Mouse (Mus musculus): ENCODE data around the gene Rasd2. TPM values are rescaled to one million over a fixed set of nuclear protein-coding genes. Genes with fewer than 3 reads are reported as not detected.

Rasd2 gene
- polyA plus RNA-seq, 1 experiment from 2014 or later: 1.1 TPM

GRCm38 (mm10) chr8:75203420-75203819 lies 10.3 kb upstream of the Rasd2 start:
- Histone ChIP-seq H3K27ac (ENCODE audit: low read length) (no peak overlapping the region), H3K4me1 (ENCODE audit: insufficient read depth, low read depth, low read length) (no peaks in the 10 kb centered on the region), H3K9ac (replicated peaks; ENCODE audit: low read depth) (no peak overlapping the region), H3K27me3 (replicated peaks; ENCODE audit: insufficient read depth, low read length) (no peaks in the 10 kb centered on the region), H3K4me3 (ENCODE audit: low read depth, low read length) (no peak overlapping the region), H3K4me2 (replicated peaks; ENCODE audit: low read depth, low read length) (no peak overlapping the region), H3K36me3 (ENCODE audit: insufficient read depth, low read length) (no peaks in the 10 kb centered on the region), H3K9me3 (ENCODE audit: low read length) (no peaks in the 10 kb centered on the region)
- ATAC-seq (no peak), DNase-seq (ENCODE audit: low spot score) (no peak)
- TF ChIP-seq EP300 (IDR thresholded peaks at IDR 0.05): no peak
- 49% methylated on average over 2 of the region's 2 CpGs for WGBS

GRCm38 (mm10) chr8:75204190-75204868 lies 9.4 kb upstream of the Rasd2 start:
- no peaks in the 10 kb centered on the region for H3K36me3 ChIP-seq (ENCODE audit: insufficient read depth, low read length)
- no peak overlapping the region for H3K4me2 ChIP-seq (replicated peaks; ENCODE audit: low read depth, low read length)
- no peak overlapping the region for H3K9ac ChIP-seq (replicated peaks; ENCODE audit: low read depth)
- TF ChIP-seq CTCF (IDR thresholded peaks at IDR 0.05) (no peak), EP300 (IDR thresholded peaks at IDR 0.05) (no peak)
- WGBS: 72% methylated on average over 13 of the region's 13 CpGs
- ATAC-seq (no peak), DNase-seq (ENCODE audit: low spot score) (no peak)
- H3K4me3 ChIP-seq (ENCODE audit: low read depth, low read length): no peak overlapping the region
- no peaks in the 10 kb centered on the region for H3K27me3 ChIP-seq (replicated peaks; ENCODE audit: insufficient read depth, low read length)
- no peaks in the 10 kb centered on the region for H3K9me3 ChIP-seq (ENCODE audit: low read length)
- H3K27ac ChIP-seq (ENCODE audit: low read length): no peak overlapping the region
- H3K4me1 ChIP-seq (ENCODE audit: insufficient read depth, low read depth, low read length): no peaks in the 10 kb centered on the region

- H3K27me3 ChIP-seq (replicated peaks; ENCODE audit: insufficient read depth, low read length): peaks cover 28% of the 10 kb centered on the region
- no peaks in the 10 kb centered on the region for H3K36me3 ChIP-seq (ENCODE audit: insufficient read depth, low read length)
- peaks cover 6% of the 10 kb centered on the region for H3K4me1 ChIP-seq (ENCODE audit: insufficient read depth, low read depth, low read length)
- no peak overlapping the region for H3K4me3 ChIP-seq (ENCODE audit: low read depth, low read length)
- DNase-seq (ENCODE audit: low spot score) (peak; percentile 65), ATAC-seq (peak; percentile 69)
- 12% methylated on average over 3 of the region's 3 CpGs for WGBS
- no peaks in the 10 kb centered on the region for H3K9me3 ChIP-seq (ENCODE audit: low read length)
- no peak overlapping the region for H3K27ac ChIP-seq (ENCODE audit: low read length)
- TF ChIP-seq EP300 (IDR thresholded peaks at IDR 0.05) (0 out of 2 replicates have a peak, but pooled peaks have one; percentile 26), CTCF (IDR thresholded peaks at IDR 0.05) (no peak)
- H3K9ac ChIP-seq (replicated peaks; ENCODE audit: low read depth): no peak overlapping the region
- H3K4me2 ChIP-seq (replicated peaks; ENCODE audit: low read depth, low read length): no peak overlapping the region
These were observed 2.3 kb upstream of the Rasd2 start for GRCm38 (mm10) chr8:75211461-75211860.

GRCm38 (mm10) chr8:75212631-75213306 lies 975 bp upstream of the Rasd2 start:
- Histone ChIP-seq H3K27me3 (replicated peaks; ENCODE audit: insufficient read depth, low read length) (peaks cover 29% of the 10 kb centered on the region), H3K4me1 (ENCODE audit: insufficient read depth, low read depth, low read length) (peaks cover 6% of the 10 kb centered on the region), H3K9me3 (ENCODE audit: low read length) (no peaks in the 10 kb centered on the region), H3K4me2 (replicated peaks; ENCODE audit: low read depth, low read length) (peak overlapping the region; percentile 97), H3K9ac (replicated peaks; ENCODE audit: low read depth) (0 out of 2 replicates have a peak overlapping the region, but pooled peaks have one; percentile 8), H3K27ac (ENCODE audit: low read length) (no peak overlapping the region), H3K36me3 (ENCODE audit: insufficient read depth, low read length) (no peaks in the 10 kb centered on the region), H3K4me3 (ENCODE audit: low read depth, low read length) (peak overlapping the region; percentile 47)
- 2% methylated on average over 56 of the region's 63 CpGs for WGBS
- DNase-seq (ENCODE audit: low spot score) (peak; percentile 66), ATAC-seq (peak; percentile 88)
- TF ChIP-seq CTCF (IDR thresholded peaks at IDR 0.05) (no peak), EP300 (IDR thresholded peaks at IDR 0.05) (no peak)

GRCm38 (mm10) chr8:75213307-75213651 lies 465 bp upstream of the Rasd2 start:
- DNase-seq (ENCODE audit: low spot score) (no peak), ATAC-seq (peak; percentile 10)
- H3K4me1 ChIP-seq (ENCODE audit: insufficient read depth, low read depth, low read length): peaks cover 6% of the 10 kb centered on the region
- H3K4me3 ChIP-seq (ENCODE audit: low read depth, low read length): peak overlapping the region; percentile 47
- 0% methylated on average over 28 of the region's 36 CpGs for WGBS
- 0 out of 2 replicates have a peak overlapping the region, but pooled peaks have one; percentile 8 for H3K9ac ChIP-seq (replicated peaks; ENCODE audit: low read depth)
- TF ChIP-seq EP300 (IDR thresholded peaks at IDR 0.05) (no peak), CTCF (IDR thresholded peaks at IDR 0.05) (no peak)
- H3K4me2 ChIP-seq (replicated peaks; ENCODE audit: low read depth, low read length): peak overlapping the region; percentile 97
- no peak overlapping the region for H3K27ac ChIP-seq (ENCODE audit: low read length)
- H3K27me3 ChIP-seq (replicated peaks; ENCODE audit: insufficient read depth, low read length): peaks cover 29% of the 10 kb centered on the region
- H3K9me3 ChIP-seq (ENCODE audit: low read length): no peaks in the 10 kb centered on the region
- no peaks in the 10 kb centered on the region for H3K36me3 ChIP-seq (ENCODE audit: insufficient read depth, low read length)

- TF ChIP-seq CTCF (IDR thresholded peaks at IDR 0.05) (no peak), EP300 (IDR thresholded peaks at IDR 0.05) (no peak)
- Histone ChIP-seq H3K27ac (ENCODE audit: low read length) (no peak overlapping the region), H3K36me3 (ENCODE audit: insufficient read depth, low read length) (no peaks in the 10 kb centered on the region), H3K4me2 (replicated peaks; ENCODE audit: low read depth, low read length) (no peak overlapping the region), H3K9ac (replicated peaks; ENCODE audit: low read depth) (no peak overlapping the region), H3K4me1 (ENCODE audit: insufficient read depth, low read depth, low read length) (peaks cover 6% of the 10 kb centered on the region), H3K9me3 (ENCODE audit: low read length) (no peaks in the 10 kb centered on the region), H3K4me3 (ENCODE audit: low read depth, low read length) (no peak overlapping the region), H3K27me3 (replicated peaks; ENCODE audit: insufficient read depth, low read length) (peaks cover 29% of the 10 kb centered on the region)
- WGBS: 38% methylated on average over 1 of the region's 1 CpGs
- ATAC-seq (no peak), DNase-seq (ENCODE audit: low spot score) (no peak)
These were observed 1.3 kb downstream of the Rasd2 start for GRCm38 (mm10) chr8:75215046-75215445.
